Mouse (Mus musculus): ENCODE measurements around the gene Hist1h4k.

GRCm38 (mm10) chr13:21722993-21723836, 27.1 kb downstream of the Hist1h4k start:
- TF ChIP-seq MAFK (IDR thresholded peaks at IDR 0.05; ENCODE audit: insufficient read depth, low read depth, low read length) (no peak), CHD2 (IDR thresholded peaks at IDR 0.05; ENCODE audit: low read depth, low read length) (no peak), HCFC1 (IDR thresholded peaks at IDR 0.05; ENCODE audit: borderline replicate concordance, insufficient read depth, low read length) (no peak), ZC3H11A (IDR thresholded peaks at IDR 0.05; ENCODE audit: borderline replicate concordance, low read depth, low read length) (no peak)
